Mouse (Mus musculus) left cerebral cortex, adult 9 months (tissue): ENCODE results near the gene Htr2b.

Experiments used
- DNase-seq, 2 experiments: peaks; one replicate each; pipeline ENCODE4 v3.0.0; 2022; ENCODE audit warnings: low spot score in 2 of 2

Htr2b gene

DNA sequence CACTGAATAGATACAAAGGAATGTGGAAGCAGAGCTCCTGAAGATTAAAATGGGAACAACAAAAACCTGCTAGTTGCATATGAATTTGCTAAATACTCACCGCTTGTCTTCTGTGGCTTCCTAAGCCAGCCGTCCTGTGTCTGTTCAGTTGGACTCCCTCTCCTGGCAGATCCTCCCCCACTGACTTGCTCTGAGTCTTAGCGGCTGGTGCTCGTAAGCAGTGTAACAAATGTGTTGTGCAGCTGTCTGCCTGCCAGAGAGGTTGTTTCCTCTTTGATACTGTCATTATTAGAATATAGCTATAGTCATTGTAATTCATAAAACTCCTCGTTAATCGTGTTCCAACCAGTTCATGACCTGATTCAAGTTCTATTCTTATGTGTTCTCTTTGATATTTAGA is at the start of gene Htr2b:
TSS of gene Htr2b (minus strand) at position 192 of the 400 bp plus-strand sequence.
- peak in 1 of 2 experiments; percentile 33 for DNase-seq

- no peak for DNase-seq
Observed at GRCm38 (mm10) chr1:86161061-86161460, 49.3 kb upstream of the Htr2b start.

DNA sequence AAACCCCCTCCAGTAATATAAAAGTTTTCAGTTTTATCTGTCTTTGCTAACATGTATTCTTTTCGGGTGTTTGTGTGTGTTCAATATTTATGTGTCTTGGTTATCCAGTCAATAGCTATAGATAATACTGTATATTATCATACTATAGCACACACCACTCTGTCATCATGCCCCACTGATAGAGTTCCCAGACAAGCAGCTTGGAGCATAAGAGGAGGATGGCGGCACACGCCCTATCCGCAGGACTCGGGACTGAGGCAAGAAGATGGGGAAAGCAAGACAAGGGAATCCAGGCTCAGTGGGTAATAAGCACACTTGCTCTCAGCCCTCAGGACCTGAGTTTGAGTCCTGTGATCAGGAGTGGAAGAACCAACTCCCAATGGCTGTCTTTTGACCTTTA is 48.7 kb upstream of the Htr2b start:
- no peak for DNase-seq

- DNase-seq, result no peak
Observed at GRCm38 (mm10) chr1:86160059-86160458, 48.3 kb upstream of the Htr2b start.

- no peak for DNase-seq
Observed at GRCm38 (mm10) chr1:86156595-86156994, 44.8 kb upstream of the Htr2b start.

DNA sequence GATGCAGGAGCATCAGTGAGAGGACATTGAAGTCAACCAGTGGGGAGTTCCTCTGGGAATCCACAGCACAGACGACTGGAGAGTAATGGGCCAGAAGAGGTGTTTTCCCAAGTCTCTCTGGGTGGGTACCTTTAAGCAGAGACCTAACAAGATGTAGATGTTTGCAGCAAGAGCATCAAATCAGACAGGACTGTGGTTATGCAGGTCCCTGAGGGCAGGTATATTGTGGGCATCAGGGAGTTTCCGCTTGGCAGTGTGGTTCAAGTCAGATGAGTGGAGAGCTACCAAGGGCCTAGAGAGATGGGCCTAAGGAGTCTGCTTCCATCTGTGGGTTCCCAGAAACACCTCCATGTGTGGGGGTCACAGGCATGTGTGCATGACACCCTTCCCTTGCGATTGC is 44.3 kb upstream of the Htr2b start:
- DNase-seq, result no peak

DNA sequence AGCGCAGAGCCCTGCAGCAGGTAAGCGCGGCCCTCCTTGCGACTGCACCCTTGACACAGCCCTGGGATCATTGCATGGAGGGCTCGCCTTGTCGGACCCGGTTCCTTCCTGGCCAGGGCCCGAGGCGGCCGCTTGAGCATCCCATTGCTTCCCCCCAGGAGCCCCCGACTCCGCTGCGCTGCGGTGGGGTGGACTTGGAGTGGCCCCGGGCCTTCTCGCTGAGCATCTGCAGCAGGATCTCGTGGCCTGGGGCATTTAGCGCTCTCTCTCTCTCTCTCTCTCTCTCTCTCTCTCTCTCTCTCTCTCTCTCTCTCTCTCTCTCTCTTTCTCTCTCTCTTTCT is 43.0 kb upstream of the Htr2b start:
- DNase-seq, result no peak

DNA sequence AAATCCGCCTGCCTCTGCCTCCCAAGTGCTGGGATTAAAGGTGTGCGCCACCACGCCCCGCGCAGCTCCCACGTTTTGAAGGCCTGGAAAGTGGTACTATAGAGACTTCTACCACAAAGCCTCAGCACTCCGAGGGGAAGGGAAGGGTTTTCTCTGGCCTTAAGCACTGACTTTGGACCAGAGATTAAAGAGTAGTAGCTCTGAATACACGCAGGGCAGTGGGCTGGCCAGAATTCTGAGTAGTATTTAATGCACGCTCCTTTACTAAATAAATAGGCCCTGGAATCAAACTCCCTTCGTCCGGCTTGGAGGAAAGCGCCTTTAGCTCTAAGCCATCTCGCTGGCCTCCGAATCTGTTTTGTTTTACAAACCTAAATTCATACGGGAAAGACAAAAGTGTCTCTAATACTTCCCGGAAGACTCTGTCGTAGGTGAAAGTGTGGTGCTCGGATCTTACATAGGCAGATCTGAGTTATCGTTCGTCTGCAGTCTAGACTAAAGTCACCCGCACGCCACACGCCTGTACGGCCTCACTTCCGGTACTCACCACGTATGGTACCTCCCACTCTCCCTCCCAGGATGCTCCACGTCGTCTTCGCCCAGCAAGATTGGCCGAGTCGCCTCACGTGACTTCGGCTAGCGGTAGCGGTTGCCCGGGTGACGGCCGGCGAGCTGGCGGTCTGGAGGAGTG is 42.5 kb upstream of the Htr2b start, which contains the start of gene Armc9:
TSS of gene Armc9 (plus strand) at position 648 of the 691 bp plus-strand sequence.
- peak; percentile 92 to 96 for DNase-seq

DNA sequence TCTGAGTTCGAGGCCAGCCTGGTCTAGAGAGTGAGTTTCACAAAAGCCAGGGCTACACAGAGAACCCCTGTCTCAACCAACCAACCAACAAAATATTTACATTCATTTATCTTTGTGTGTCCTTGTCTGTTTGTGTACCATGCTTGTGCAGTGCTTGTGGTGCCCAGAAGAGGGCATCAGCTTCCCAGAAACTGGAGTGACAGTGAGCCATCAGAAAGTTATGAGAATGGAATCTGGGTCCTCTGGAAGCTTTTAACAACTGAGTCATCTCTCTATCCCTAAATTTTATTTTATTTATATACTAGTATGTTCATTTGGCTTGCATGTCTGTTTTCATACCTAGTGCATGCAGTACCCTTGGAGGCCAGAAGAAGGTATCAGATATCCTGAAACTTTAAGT is 40.8 kb upstream of the Htr2b start:
- no peak for DNase-seq

GRCm38 (mm10) chr1:86151376-86151775 is 39.6 kb upstream of the Htr2b start:
- no peak for DNase-seq

DNA sequence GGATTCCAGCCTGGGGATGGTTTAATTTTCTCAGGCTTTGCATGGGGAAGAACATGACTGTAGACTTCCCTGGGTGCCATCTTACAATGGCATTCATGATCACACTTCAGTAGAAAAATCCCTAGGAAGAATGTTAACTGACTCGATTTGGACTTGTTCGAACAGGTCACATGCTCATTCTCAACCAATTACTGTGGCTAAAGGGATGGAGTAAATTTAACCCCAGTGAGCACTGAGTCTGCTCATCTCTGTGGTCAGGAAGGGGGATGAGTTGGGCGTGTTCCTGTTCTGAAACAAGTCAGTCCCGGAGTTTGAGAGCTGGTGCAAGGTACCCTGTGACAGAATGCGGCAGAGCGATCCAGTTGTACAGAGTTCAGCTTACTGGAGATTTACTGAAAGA is 39.2 kb upstream of the Htr2b start:
- no peak for DNase-seq

- DNase-seq, result no peak
Observed at GRCm38 (mm10) chr1:86148161-86148560, 36.4 kb upstream of the Htr2b start.

DNA sequence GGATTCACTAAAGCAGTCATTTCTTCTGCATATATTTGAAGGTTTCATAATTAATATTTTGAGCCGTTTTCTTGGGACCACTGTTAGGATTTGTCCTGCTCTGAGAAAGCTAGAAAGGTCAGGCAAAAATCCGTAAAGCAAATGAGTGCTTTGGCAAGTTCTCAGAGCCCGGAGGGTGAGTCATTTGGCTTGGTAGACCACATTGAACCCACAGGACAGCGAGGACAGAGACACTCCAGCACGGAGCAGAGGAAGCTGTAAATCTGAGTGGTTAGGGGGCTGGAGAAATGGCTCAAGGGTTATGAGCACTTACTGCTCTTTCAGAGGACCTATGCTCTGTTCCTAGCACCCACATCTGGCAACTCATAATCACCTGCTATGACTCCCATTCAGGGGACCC is 35.8 kb upstream of the Htr2b start:
- DNase-seq, result no peak

DNA sequence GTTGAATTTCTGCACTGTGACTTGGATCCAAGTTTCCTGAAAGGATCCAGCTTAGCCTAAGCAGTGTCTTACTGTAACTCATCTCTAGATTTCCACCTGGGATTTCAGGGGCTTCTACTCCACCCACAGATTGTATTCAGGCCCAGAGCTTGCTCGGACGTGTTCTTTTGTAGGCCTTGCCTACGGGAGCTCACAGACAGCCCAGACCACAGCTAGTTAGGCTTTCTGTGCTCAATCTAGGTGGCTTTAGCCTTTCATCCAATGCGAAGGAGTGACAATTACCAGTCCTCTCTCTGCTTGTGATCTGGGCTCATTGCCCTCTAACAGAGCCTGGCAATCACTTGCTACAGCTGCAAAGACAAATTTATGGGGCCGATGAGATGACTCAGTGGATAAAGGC is 34.5 kb upstream of the Htr2b start:
- no peak for DNase-seq

DNA sequence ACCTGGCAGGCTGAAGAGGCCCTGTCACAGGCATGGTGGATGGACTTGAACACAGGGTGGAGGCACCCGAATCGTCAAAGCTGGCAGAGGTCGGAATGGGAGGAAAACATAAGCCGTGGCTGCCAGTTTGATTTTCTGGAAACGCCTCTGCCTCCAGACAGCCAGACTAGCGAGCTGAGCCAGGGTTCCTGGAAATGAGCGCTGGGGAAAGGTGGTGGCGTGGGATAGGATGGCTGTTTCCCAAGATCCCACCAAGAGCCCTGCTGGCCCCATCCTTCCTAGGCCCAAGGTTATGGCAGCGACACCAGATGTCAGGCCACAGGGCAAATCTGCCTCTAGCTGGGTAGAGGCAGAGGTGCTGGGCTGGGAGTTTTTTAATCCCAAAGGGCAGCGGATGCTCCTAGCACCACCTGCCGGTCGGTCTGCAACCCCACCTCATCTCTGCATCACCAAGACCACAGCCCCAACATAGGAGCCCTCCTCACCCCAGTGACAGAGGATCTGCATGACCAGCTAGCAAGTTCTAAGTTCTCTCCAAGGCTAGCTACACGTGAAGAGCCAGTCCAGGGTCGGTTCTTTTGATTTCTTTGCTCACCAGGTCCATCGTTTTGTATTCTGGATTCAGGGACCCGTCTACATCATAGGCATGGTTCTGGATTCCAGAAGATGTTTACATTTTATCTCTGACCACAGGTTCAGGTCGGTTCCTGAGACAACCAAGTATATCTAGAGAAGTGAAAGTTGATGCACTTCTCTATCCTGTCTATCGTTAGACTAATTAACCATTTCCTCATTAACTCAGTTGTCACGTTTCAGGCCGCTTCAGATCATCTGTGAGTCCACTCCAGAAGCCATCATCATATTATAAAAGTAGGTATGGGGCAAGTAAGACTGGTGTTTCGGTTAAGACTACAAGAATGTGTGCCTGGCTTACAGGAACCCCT is 32.5 kb upstream of the Htr2b start:
- DNase-seq, result no peak

DNA sequence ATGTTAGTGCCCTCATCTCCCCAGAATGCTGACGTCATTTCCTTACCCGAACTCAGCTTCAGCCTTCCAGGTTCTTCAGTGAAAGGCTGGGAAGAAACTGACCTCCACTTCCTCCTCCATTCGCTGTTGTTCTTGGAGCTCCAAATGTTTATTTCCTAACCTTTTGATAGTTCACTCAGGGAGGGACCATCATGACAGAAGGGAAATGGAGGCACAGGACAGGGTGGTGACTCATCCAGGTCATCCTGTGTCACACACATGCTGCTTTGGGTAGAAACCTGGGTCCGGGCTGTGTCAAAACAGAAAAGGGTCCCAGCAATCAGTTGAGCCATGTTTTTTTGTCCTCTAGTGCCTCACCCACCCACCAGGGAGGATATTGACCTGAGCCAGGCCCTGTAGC is 31.4 kb upstream of the Htr2b start:
- DNase-seq, result no peak

- DNase-seq, result no peak
Observed at GRCm38 (mm10) chr1:86141081-86141480, 29.3 kb upstream of the Htr2b start.

- no peak for DNase-seq
Observed at GRCm38 (mm10) chr1:86135315-86135714, 23.5 kb upstream of the Htr2b start.

- DNase-seq, result no peak
Observed at GRCm38 (mm10) chr1:86133337-86133736, 21.6 kb upstream of the Htr2b start, which contains the start of gene Gm21972. Gm21972 (plus strand) TSS chr1:86133637.

DNA sequence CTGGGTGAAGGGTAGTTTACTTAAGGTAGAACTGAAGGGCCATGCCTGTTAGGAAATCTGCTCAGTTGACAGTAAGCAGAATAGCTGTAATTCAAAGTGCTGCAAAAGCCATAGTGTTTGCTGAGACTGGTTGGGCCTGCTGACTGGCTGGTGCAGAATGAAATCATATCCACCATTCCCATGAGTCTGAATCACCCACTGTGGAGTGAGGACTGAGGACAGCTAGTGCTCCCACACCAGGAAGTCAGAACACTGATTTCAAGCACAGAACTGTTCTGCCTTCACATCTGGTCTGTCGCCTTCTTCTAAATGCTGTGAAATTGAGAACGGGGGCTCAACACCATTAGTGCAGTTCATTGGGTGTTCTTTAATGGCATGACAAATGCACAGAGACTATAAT is 14.3 kb upstream of the Htr2b start:
- DNase-seq, result no peak

DNA sequence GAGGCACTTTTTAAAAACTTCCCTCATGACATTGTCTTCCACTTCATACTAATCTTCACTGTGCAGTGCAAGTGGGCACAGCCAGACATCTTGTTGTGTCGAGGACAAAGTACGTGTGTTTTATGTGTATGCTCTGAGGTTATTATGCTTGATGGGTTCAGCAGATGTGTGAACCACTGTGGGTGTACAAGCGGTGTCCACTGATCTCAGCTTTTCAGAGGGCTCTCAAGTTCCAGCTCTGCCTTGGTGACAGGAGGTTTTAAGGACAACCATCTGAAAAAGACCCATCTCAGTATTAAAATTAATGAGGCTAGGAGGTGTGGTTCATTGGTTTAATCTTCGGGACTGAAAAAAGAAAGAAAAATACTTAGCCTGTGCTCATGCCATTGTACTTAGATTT is 7.8 kb upstream of the Htr2b start:
- no peak for DNase-seq

- DNase-seq, result no peak
Observed at GRCm38 (mm10) chr1:86114141-86114540, 2.4 kb upstream of the Htr2b start.

GRCm38 (mm10) chr1:86105054-86105453 is 6.7 kb downstream of the Htr2b start:
- no peak for DNase-seq
